Mouse (Mus musculus): ENCODE measurements at regions not wholly inside any gene's neighbourhood (a gene's known extent, or its start where the extent isn't known, plus 50 kb on each side); places are given as distances from the start of the nearest gene placed in this dataset.

DNA sequence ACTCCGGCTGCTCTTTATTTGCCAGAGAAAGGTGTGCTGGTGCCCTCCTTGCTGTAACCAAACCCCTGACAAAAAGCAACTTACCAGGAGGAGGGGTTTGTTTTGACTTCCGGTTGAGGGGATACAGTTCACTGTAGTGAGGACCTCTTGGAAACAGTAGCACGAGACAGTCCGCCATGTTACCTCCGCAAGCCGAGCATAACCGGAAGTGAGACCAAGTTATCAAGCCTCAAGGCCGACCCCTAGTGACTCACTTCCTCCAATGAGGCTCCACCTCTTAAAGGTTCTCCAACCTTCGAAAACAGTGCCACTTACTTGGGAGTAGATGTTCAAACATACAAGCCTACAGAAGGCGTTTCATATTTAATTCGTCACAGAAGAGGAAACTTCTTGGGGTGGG, 115.2 kb upstream of the Plekha5 start:
- no peaks in the 10 kb centered on the region for H3K9me3 ChIP-seq (ENCODE audit: control insufficient read depth, low read length)
- WGBS: 91% methylated on average over 11 of the region's 11 CpGs

DNA sequence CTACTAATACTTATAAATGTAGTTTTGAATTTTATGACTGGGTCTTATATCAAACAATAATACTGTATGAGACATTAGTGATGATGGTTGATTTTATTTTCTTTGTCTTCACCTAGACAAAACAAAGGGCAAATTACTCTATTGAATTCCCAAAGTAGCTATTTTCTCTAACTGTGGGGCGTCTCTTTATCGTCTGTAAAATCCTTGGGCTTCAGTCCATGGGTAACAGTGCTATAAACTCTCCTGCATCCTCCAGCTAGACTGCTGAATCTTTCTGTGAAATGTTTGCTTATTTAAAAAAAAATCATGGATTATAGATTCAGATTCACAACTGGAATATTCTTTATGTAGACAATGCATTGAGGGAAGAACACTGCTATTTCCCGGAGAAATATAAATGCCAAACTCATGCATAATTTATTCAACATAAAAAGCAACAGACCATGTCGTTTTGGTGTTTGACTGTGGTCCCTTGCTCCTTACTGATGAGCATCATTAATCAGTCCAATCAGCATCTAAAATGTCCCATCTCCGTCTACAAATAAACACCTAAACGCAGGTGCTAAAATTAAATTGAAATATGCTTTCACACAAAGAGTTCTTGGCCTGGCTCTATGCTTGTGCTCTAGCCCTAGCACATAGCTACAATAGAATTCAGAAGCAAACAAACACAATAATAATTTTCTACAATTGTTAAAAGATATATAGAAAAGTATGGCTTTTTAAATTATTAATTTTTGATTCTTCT, 116.9 kb upstream of the Plekha5 start:
- Histone ChIP-seq H3K4me3 (ENCODE audit: low read length) (no peak overlapping the region), H3K36me3 (ENCODE audit: control insufficient read depth, insufficient read depth, low read length) (no peaks in the 10 kb centered on the region), H3K9ac (ENCODE audit: low read length) (no peak overlapping the region), H3K4me1 (replicated peaks; ENCODE audit: control insufficient read depth, insufficient read depth, low read length) (no peaks in the 10 kb centered on the region), H3K4me2 (ENCODE audit: low read depth, low read length) (no peak overlapping the region), H3K27me3 (ENCODE audit: control insufficient read depth, insufficient read depth, low read depth, low read length) (no peaks in the 10 kb centered on the region), H3K27ac (ENCODE audit: low read length) (no peak overlapping the region), H3K9me3 (ENCODE audit: control insufficient read depth, low read length) (no peaks in the 10 kb centered on the region)
- ATAC-seq (ENCODE audit: low read depth): no peak
- WGBS: 84% methylated on average over 6 of the region's 6 CpGs

More for the DNA sequence above, 115.2 kb upstream of the Plekha5 start:
- ATAC-seq (ENCODE audit: low read depth): no peak
- no peaks in the 10 kb centered on the region for H3K4me1 ChIP-seq (replicated peaks; ENCODE audit: control insufficient read depth, insufficient read depth, low read length)
- no peak overlapping the region for H3K9ac ChIP-seq (ENCODE audit: low read length)
- no peaks in the 10 kb centered on the region for H3K36me3 ChIP-seq (ENCODE audit: control insufficient read depth, insufficient read depth, low read length)
- H3K27me3 ChIP-seq (ENCODE audit: control insufficient read depth, insufficient read depth, low read depth, low read length): no peaks in the 10 kb centered on the region
- no peak overlapping the region for H3K4me3 ChIP-seq (ENCODE audit: low read length)
- H3K4me2 ChIP-seq (ENCODE audit: low read depth, low read length): no peak overlapping the region
- H3K27ac ChIP-seq (ENCODE audit: low read length): no peak overlapping the region

DNA sequence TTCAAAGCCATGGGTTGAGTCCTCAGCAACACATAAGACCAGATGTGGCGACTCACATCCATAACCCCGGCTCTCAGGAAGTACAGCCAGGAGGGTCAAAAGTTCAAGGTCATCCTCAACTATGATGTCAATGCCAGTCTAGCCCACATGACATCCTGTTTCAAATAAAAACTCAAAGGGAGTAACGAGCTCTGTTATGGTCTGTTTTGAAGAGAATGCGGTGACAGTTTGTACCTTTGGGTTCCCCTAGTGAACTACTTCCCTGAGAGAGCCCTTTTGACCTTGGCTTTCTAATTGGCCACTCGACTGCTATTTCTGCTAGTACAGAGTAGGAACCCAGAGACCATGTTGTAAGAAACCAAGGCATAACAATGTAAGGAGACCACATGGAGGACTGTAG, 119.7 kb upstream of the Plekha5 start:
- no peak; the same call in 1 of the 2 replicates for ATAC-seq (ENCODE audit: low read depth)
- no peak overlapping the region for H3K4me2 ChIP-seq (ENCODE audit: low read depth, low read length)
- no peaks in the 10 kb centered on the region for H3K36me3 ChIP-seq (ENCODE audit: control insufficient read depth, insufficient read depth, low read length)
- peaks cover 5% of the 10 kb centered on the region for H3K4me1 ChIP-seq (replicated peaks; ENCODE audit: control insufficient read depth, insufficient read depth, low read length)
- H3K9me3 ChIP-seq (ENCODE audit: control insufficient read depth, low read length): no peaks in the 10 kb centered on the region
- no peaks in the 10 kb centered on the region for H3K27me3 ChIP-seq (ENCODE audit: control insufficient read depth, insufficient read depth, low read depth, low read length)
- no peak overlapping the region for H3K9ac ChIP-seq (ENCODE audit: low read length)
- no peak overlapping the region for H3K27ac ChIP-seq (ENCODE audit: low read length)
- H3K4me3 ChIP-seq (ENCODE audit: low read length): no peak overlapping the region
- 67% methylated on average over 5 of the region's 5 CpGs for WGBS

DNA sequence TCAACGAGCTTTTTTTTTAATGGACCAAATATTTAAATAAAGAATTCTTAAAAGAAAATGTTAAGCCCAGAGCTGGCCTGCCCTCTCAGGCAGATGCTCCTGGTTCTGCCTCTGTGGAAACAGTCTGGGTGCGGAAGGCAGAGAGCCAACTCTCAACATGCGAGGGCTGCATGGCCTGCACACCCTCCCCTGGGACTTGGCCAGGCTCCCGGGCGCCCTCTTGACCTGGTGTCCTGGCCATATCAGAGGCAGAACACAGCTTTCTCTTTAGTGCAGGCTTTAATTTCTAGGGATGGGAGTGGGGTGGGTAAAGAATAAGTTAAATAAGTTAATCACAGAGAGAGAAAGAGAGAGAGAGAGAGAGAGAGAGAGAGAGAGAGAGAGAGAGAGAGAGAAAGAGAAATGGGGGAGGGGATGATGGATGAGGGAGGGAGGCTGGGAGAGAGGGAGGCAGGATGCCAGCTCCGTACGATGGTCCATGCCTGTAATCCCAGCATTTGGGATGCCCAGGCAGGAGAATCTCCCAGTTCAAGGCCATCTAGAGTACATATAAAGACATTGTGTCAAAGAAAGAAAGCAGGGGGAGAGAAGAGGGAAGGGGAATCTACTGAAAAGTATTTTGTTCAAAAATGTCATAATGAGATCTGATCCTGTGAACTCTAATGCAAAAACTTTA, 123.2 kb upstream of the Plekha5 start:
- Histone ChIP-seq H3K9ac (ENCODE audit: low read length) (no peak overlapping the region; the same call in 1 of the 2 replicates), H3K36me3 (ENCODE audit: control insufficient read depth, insufficient read depth, low read length) (no peaks in the 10 kb centered on the region), H3K27ac (ENCODE audit: low read length) (peak overlapping the region; percentile 81), H3K4me2 (ENCODE audit: low read depth, low read length) (no peak overlapping the region), H3K9me3 (ENCODE audit: control insufficient read depth, low read length) (no peaks in the 10 kb centered on the region), H3K4me3 (ENCODE audit: low read length) (no peak overlapping the region), H3K27me3 (ENCODE audit: control insufficient read depth, insufficient read depth, low read depth, low read length) (no peaks in the 10 kb centered on the region), H3K4me1 (replicated peaks; ENCODE audit: control insufficient read depth, insufficient read depth, low read length) (peaks cover 5% of the 10 kb centered on the region)
- WGBS: 24% methylated on average over 7 of the region's 7 CpGs
- peak; percentile 86 for ATAC-seq (ENCODE audit: low read depth)

DNA sequence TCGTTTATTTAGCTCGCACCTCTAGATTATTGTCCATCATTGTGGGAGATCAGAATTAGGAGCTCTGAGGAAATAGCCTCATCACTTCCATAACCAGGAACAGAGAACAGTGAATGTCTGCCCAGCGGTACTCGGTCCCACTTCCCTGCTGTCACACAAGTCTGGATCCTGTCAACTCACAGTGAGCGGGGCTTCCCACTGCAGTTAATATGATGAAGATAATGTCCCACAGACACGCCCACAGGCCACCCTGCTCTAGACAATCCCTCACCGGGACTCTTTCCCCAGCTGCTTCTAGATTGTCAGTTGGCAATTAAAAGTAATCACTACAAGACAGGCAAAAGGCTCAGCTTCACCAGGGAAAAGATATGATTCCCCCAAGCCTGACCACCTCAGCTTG, 124.2 kb upstream of the Plekha5 start:
- Histone ChIP-seq H3K27me3 (ENCODE audit: control insufficient read depth, insufficient read depth, low read depth, low read length) (no peaks in the 10 kb centered on the region), H3K4me3 (ENCODE audit: low read length) (no peak overlapping the region), H3K9ac (ENCODE audit: low read length) (no peak overlapping the region), H3K4me2 (ENCODE audit: low read depth, low read length) (no peak overlapping the region), H3K27ac (ENCODE audit: low read length) (peak overlapping the region; percentile 81), H3K4me1 (replicated peaks; ENCODE audit: control insufficient read depth, insufficient read depth, low read length) (peaks cover 5% of the 10 kb centered on the region), H3K9me3 (ENCODE audit: control insufficient read depth, low read length) (no peaks in the 10 kb centered on the region), H3K36me3 (ENCODE audit: control insufficient read depth, insufficient read depth, low read length) (no peaks in the 10 kb centered on the region)
- ATAC-seq (ENCODE audit: low read depth): peak; percentile 83
- 51% methylated on average over 7 of the region's 7 CpGs for WGBS

DNA sequence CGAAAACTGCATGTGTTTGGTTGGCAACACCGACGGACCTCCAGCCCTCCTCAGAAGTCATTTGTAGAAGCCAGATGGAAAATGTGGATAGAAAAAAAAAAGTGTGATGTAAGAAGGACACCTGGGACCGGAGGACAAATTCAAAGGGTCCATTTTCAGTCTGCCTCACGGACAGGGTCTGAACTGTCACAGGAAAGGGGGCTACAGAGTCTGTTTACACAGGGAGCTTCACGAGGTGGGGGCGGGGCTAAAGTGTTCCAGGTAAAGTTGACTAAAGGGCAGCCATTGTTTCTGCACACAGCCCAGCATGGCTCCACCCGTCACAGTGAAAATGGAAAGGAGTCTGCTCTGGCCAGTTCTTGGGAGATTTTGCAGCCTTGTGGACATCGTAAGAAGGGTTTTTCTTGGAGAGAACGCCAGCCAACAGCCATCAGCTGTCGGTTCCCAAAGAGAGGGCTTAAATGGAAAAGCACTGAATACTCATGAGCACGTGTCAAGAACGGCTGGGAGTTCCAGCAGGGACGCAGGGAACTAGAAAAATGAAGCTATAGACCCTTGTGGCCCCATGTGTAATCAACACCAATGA, 125.8 kb upstream of the Plekha5 start:
- 44% methylated on average over 14 of the region's 14 CpGs for WGBS
- peak; percentile 53 for ATAC-seq (ENCODE audit: low read depth)
- H3K9me3 ChIP-seq (ENCODE audit: control insufficient read depth, low read length): no peaks in the 10 kb centered on the region
- no peak overlapping the region for H3K4me3 ChIP-seq (ENCODE audit: low read length)
- peaks cover 5% of the 10 kb centered on the region for H3K4me1 ChIP-seq (replicated peaks; ENCODE audit: control insufficient read depth, insufficient read depth, low read length)
- no peak overlapping the region for H3K9ac ChIP-seq (ENCODE audit: low read length)
- H3K27ac ChIP-seq (ENCODE audit: low read length): peak overlapping the region; percentile 50; the same call in 1 of the 2 replicates
- H3K4me2 ChIP-seq (ENCODE audit: low read depth, low read length): 0 out of 2 replicates have a peak overlapping the region, but pooled peaks have one; percentile 11
- no peaks in the 10 kb centered on the region for H3K36me3 ChIP-seq (ENCODE audit: control insufficient read depth, insufficient read depth, low read length)
- H3K27me3 ChIP-seq (ENCODE audit: control insufficient read depth, insufficient read depth, low read depth, low read length): no peaks in the 10 kb centered on the region

DNA sequence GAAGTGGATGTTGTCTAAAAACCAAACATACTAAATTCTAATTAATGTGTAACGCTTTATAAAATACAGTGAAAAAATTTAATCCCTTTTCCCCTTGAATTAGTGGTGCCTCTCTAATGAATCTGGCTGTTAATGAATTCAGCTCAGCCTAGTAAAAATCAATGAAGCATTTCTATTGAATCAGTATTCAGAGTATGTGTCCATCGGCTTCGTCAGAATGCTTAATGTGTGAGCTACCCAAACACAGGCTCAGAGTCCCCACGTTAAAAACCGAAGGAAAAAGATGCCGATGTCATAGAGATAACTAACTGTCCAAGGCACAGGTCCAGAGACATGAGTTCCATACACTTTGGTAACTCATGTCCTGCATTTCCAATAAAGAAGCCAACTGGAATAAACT, 126.3 kb upstream of the Plekha5 start:
- Histone ChIP-seq H3K9me3 (ENCODE audit: control insufficient read depth, low read length) (no peaks in the 10 kb centered on the region), H3K4me2 (ENCODE audit: low read depth, low read length) (no peak overlapping the region), H3K27ac (ENCODE audit: low read length) (peak overlapping the region; percentile 50; the same call in 1 of the 2 replicates), H3K4me3 (ENCODE audit: low read length) (no peak overlapping the region), H3K4me1 (replicated peaks; ENCODE audit: control insufficient read depth, insufficient read depth, low read length) (peaks cover 5% of the 10 kb centered on the region), H3K9ac (ENCODE audit: low read length) (no peak overlapping the region), H3K36me3 (ENCODE audit: control insufficient read depth, insufficient read depth, low read length) (no peaks in the 10 kb centered on the region), H3K27me3 (ENCODE audit: control insufficient read depth, insufficient read depth, low read depth, low read length) (no peaks in the 10 kb centered on the region)
- ATAC-seq (ENCODE audit: low read depth): no peak
- WGBS: 68% methylated on average over 6 of the region's 6 CpGs

DNA sequence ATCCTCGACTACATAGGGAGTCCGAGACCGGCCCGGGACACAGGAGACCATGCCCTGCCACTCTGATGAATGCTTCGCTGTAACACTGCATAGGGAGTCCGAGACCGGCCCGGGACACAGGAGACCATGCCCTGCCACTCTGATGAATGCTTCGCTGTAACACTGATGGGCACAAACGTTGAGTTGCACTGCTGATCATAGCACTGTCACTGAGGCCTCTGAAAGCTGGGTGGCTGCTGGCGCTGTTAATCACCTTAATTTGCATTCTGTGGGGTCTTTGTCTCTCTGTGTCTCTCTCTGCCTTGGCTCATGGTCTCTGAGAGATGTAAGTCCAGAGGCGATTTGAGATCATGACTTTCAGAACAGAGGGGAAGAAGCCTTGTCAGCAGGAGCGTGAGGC, 133.7 kb upstream of the Plekha5 start:
- Histone ChIP-seq H3K27me3 (ENCODE audit: control insufficient read depth, insufficient read depth, low read depth, low read length) (no peaks in the 10 kb centered on the region), H3K9me3 (ENCODE audit: control insufficient read depth, low read length) (no peaks in the 10 kb centered on the region), H3K4me1 (replicated peaks; ENCODE audit: control insufficient read depth, insufficient read depth, low read length) (no peaks in the 10 kb centered on the region), H3K36me3 (ENCODE audit: control insufficient read depth, insufficient read depth, low read length) (no peaks in the 10 kb centered on the region), H3K4me3 (ENCODE audit: low read length) (no peak overlapping the region), H3K4me2 (ENCODE audit: low read depth, low read length) (no peak overlapping the region), H3K27ac (ENCODE audit: low read length) (no peak overlapping the region), H3K9ac (ENCODE audit: low read length) (no peak overlapping the region)
- no peak for ATAC-seq (ENCODE audit: low read depth)
- 66% methylated on average over 12 of the region's 13 CpGs for WGBS

DNA sequence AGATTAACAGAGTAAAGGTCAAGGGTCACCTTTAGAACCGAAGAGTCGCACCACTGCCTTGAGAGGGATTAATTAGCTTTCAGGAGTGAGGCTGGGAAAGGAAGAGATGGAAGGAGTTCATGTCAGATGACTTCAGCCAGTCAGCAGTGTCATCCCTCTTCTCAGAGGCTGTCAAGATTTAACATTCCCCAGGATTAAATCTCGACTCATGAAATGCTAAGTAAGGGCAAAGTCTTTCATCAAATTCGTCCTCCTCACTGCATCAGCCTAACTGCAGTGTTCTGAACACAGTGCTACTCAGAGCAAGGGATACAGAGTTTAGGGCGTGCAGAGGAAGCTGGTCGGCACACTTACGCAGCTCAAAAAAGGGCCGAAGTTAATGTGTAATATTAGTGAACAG, 135.1 kb upstream of the Plekha5 start:
- no peaks in the 10 kb centered on the region for H3K27me3 ChIP-seq (ENCODE audit: control insufficient read depth, insufficient read depth, low read depth, low read length)
- no peaks in the 10 kb centered on the region for H3K9me3 ChIP-seq (ENCODE audit: control insufficient read depth, low read length)
- no peak overlapping the region for H3K4me3 ChIP-seq (ENCODE audit: low read length)
- H3K27ac ChIP-seq (ENCODE audit: low read length): no peak overlapping the region
- H3K4me2 ChIP-seq (ENCODE audit: low read depth, low read length): no peak overlapping the region
- ATAC-seq (ENCODE audit: low read depth): no peak
- H3K4me1 ChIP-seq (replicated peaks; ENCODE audit: control insufficient read depth, insufficient read depth, low read length): no peaks in the 10 kb centered on the region
- 44% methylated on average over 8 of the region's 8 CpGs for WGBS
- no peak overlapping the region for H3K9ac ChIP-seq (ENCODE audit: low read length)
- H3K36me3 ChIP-seq (ENCODE audit: control insufficient read depth, insufficient read depth, low read length): no peaks in the 10 kb centered on the region
